Mouse (Mus musculus): ENCODE data around the gene Olfm3. TPM values are rescaled to one million over a fixed set of nuclear protein-coding genes. Genes with fewer than 3 reads are reported as not detected.

The Olfm3 gene
- polyA plus RNA-seq, 1 experiment from 2014 or later, result not detected

DNA sequence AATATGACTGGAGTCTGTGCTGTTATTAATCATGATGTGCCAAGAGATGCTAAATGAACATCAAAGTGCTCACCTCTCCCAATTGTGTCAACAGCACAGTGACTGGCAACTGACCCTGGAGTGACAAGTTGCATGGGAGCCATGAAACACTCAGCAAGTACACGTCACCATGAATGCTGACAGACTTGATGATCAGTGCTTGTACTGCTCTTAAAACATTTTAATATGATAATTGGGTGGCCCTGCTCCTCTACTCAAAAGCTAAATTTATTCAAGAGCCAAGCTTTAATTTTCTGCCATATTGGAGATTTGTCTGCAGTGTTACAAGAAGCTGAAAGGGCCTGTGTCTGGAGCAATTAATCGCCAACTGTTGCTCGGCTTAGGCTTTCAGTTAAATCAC, 184.4 kb downstream of the Olfm3 start:
- H3K9me3 ChIP-seq (ENCODE audit: control insufficient read depth, low read length), result no peaks in the 10 kb centered on the region
- H3K9ac ChIP-seq (ENCODE audit: low read length), result no peak overlapping the region
- H3K4me2 ChIP-seq (ENCODE audit: low read depth, severe bottlenecking), result no peak overlapping the region
- no peak overlapping the region for H3K4me3 ChIP-seq (ENCODE audit: low read depth, low read length)
- H3K36me3 ChIP-seq (ENCODE audit: control insufficient read depth, insufficient read depth, low read length), result no peaks in the 10 kb centered on the region
- no peak overlapping the region for H3K27ac ChIP-seq (replicated peaks; ENCODE audit: low read depth, low read length)
- DNase-seq (ENCODE audit: low spot score) (no peak), ATAC-seq (ENCODE audit: insufficient number of reproducible peaks, low FRiP score, low TSS enrichment, low read depth) (no peak)
- no peaks in the 10 kb centered on the region for H3K27me3 ChIP-seq (ENCODE audit: control insufficient read depth, insufficient read depth, low read length)
- 90% methylated on average over 3 of the region's 3 CpGs for WGBS
- H3K4me1 ChIP-seq (ENCODE audit: control insufficient read depth, insufficient read depth, low read length), result no peaks in the 10 kb centered on the region

- Histone ChIP-seq H3K9ac (ENCODE audit: low read length) (no peak overlapping the region), H3K36me3 (ENCODE audit: control insufficient read depth, insufficient read depth, low read length) (no peaks in the 10 kb centered on the region), H3K9me3 (ENCODE audit: control insufficient read depth, low read length) (no peaks in the 10 kb centered on the region), H3K27me3 (ENCODE audit: control insufficient read depth, insufficient read depth, low read length) (no peaks in the 10 kb centered on the region), H3K27ac (replicated peaks; ENCODE audit: low read depth, low read length) (no peak overlapping the region), H3K4me2 (ENCODE audit: low read depth, severe bottlenecking) (no peak overlapping the region), H3K4me1 (ENCODE audit: control insufficient read depth, insufficient read depth, low read length) (no peaks in the 10 kb centered on the region), H3K4me3 (ENCODE audit: low read depth, low read length) (no peak overlapping the region)
- DNase-seq (ENCODE audit: low spot score) (no peak), ATAC-seq (ENCODE audit: insufficient number of reproducible peaks, low FRiP score, low TSS enrichment, low read depth) (no peak)
- 53% methylated on average over 2 of the region's 2 CpGs for WGBS
These were observed 186.8 kb downstream of the Olfm3 start for GRCm38 (mm10) chr3:115090670-115091069.

DNA sequence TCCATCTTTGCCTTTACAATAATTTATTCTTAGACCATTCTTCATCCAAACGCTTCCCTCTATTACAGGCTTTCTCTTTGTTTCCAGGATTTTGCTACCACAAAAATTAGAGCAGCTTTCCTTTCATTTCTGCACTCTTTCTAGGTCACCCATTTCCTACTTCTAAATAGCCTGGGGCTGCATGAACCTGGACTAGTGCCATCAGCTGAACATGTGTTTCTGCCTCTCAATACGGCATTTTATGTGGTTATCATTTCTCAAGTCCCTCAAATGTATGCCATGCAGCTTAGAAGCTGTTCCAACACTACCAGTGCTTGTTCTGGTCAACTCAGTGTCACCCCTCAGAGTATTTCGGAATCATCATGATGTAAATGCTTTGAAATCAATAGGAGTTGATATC, 191.6 kb downstream of the Olfm3 start:
- DNase-seq (ENCODE audit: low spot score) (no peak), ATAC-seq (ENCODE audit: insufficient number of reproducible peaks, low FRiP score, low TSS enrichment, low read depth) (no peak)
- H3K4me3 ChIP-seq (ENCODE audit: low read depth, low read length), result no peak overlapping the region
- no peaks in the 10 kb centered on the region for H3K9me3 ChIP-seq (ENCODE audit: control insufficient read depth, low read length)
- no peak overlapping the region for H3K9ac ChIP-seq (ENCODE audit: low read length)
- H3K27me3 ChIP-seq (ENCODE audit: control insufficient read depth, insufficient read depth, low read length), result no peaks in the 10 kb centered on the region
- no peak overlapping the region for H3K4me2 ChIP-seq (ENCODE audit: low read depth, severe bottlenecking)
- H3K27ac ChIP-seq (replicated peaks; ENCODE audit: low read depth, low read length), result no peak overlapping the region
- H3K36me3 ChIP-seq (ENCODE audit: control insufficient read depth, insufficient read depth, low read length), result no peaks in the 10 kb centered on the region
- 78% methylated on average over 3 of the region's 3 CpGs for WGBS
- no peaks in the 10 kb centered on the region for H3K4me1 ChIP-seq (ENCODE audit: control insufficient read depth, insufficient read depth, low read length)

GRCm38 (mm10) chr3:115099590-115099989, 195.7 kb downstream of the Olfm3 start:
- WGBS, result 83% methylated on average over 1 of the region's 1 CpGs
- no peak overlapping the region for H3K27ac ChIP-seq (replicated peaks; ENCODE audit: low read depth, low read length)
- no peaks in the 10 kb centered on the region for H3K27me3 ChIP-seq (ENCODE audit: control insufficient read depth, insufficient read depth, low read length)
- no peak overlapping the region for H3K4me3 ChIP-seq (ENCODE audit: low read depth, low read length)
- H3K36me3 ChIP-seq (ENCODE audit: control insufficient read depth, insufficient read depth, low read length), result no peaks in the 10 kb centered on the region
- DNase-seq (ENCODE audit: low spot score) (no peak), ATAC-seq (ENCODE audit: insufficient number of reproducible peaks, low FRiP score, low TSS enrichment, low read depth) (no peak)
- H3K9me3 ChIP-seq (ENCODE audit: control insufficient read depth, low read length), result no peaks in the 10 kb centered on the region
- no peak overlapping the region for H3K4me2 ChIP-seq (ENCODE audit: low read depth, severe bottlenecking)
- H3K4me1 ChIP-seq (ENCODE audit: control insufficient read depth, insufficient read depth, low read length), result no peaks in the 10 kb centered on the region
- H3K9ac ChIP-seq (ENCODE audit: low read length), result no peak overlapping the region

DNA sequence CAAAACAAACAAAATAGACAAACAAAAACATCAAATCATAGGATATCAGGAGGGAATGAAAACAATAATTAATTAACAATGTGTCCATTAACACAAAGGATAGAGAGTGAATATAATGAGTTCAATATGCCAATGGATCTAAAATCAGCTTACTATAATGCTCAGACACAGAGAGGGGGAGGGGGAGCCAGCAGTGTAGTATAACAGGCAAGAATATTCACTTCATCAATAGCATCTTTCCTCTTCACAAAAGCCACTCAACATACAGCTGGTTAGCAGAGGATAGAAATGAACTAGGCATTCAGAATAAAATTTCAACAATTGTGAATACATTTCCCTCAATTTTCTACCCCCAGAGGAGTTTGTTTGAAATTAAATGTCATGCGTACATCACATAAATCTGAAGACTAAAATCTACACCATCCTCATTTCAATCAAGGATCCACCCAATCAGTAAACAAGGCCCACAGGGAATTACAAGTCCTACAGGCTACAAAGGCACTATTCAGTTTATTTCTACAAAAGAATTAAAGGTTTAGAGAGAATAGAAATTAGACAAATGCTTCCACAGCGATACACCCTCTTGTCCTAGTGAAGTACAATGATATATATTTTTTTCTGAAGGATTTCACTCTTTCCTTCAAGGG, 200.4 kb downstream of the Olfm3 start:
- H3K9me3 ChIP-seq (ENCODE audit: control insufficient read depth, low read length), result no peaks in the 10 kb centered on the region
- no peak overlapping the region for H3K4me3 ChIP-seq (ENCODE audit: low read depth, low read length)
- no peaks in the 10 kb centered on the region for H3K36me3 ChIP-seq (ENCODE audit: control insufficient read depth, insufficient read depth, low read length)
- WGBS, result 87% methylated on average over 2 of the region's 2 CpGs
- H3K4me2 ChIP-seq (ENCODE audit: low read depth, severe bottlenecking), result no peak overlapping the region
- H3K4me1 ChIP-seq (ENCODE audit: control insufficient read depth, insufficient read depth, low read length), result no peaks in the 10 kb centered on the region
- no peak overlapping the region for H3K9ac ChIP-seq (ENCODE audit: low read length)
- H3K27ac ChIP-seq (replicated peaks; ENCODE audit: low read depth, low read length), result no peak overlapping the region
- no peak for ATAC-seq (ENCODE audit: insufficient number of reproducible peaks, low FRiP score, low TSS enrichment, low read depth)
- no peak for DNase-seq (ENCODE audit: low spot score)
- no peaks in the 10 kb centered on the region for H3K27me3 ChIP-seq (ENCODE audit: control insufficient read depth, insufficient read depth, low read length)

DNA sequence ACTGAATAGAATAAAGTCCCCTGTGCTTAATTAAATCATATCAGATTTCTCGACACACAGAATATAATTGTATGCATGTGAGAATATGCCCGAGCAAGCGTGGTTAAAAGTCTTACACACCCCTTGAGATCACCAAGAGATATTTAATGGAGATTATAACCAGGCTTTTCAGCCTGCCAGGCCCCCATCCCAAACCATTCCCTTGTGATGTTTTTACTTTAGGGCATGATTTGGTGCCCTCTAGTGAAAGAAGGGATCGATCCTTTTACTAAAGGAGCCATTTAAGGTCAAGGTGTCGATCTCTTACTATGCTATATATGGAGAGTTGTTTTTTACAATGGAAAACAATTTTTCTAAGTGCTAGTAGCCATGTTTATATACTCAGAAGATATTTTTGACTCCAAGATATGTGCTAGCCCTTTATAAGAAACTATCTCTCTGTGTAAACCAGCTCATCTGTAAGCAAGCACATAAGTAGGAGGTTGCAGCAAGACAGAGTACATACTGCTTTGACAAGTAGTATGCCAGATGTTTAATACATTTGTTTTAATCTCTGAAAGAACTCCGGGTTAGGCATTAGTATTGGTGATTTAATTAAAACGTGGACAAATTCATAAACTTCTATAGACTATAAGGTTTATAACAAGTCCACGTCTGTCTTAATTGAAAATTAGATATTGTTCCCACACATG, 201.1 kb downstream of the Olfm3 start:
- H3K36me3 ChIP-seq (ENCODE audit: control insufficient read depth, insufficient read depth, low read length), result no peaks in the 10 kb centered on the region
- H3K4me2 ChIP-seq (ENCODE audit: low read depth, severe bottlenecking), result no peak overlapping the region
- no peaks in the 10 kb centered on the region for H3K9me3 ChIP-seq (ENCODE audit: control insufficient read depth, low read length)
- WGBS, result 45% methylated on average over 8 of the region's 8 CpGs
- H3K9ac ChIP-seq (ENCODE audit: low read length), result no peak overlapping the region
- ATAC-seq (ENCODE audit: insufficient number of reproducible peaks, low FRiP score, low TSS enrichment, low read depth), result no peak
- H3K4me1 ChIP-seq (ENCODE audit: control insufficient read depth, insufficient read depth, low read length), result no peaks in the 10 kb centered on the region
- no peak for DNase-seq (ENCODE audit: low spot score)
- no peak overlapping the region for H3K27ac ChIP-seq (replicated peaks; ENCODE audit: low read depth, low read length)
- H3K27me3 ChIP-seq (ENCODE audit: control insufficient read depth, insufficient read depth, low read length), result no peaks in the 10 kb centered on the region
- H3K4me3 ChIP-seq (ENCODE audit: low read depth, low read length), result no peak overlapping the region

- 62% methylated on average over 2 of the region's 2 CpGs for WGBS
- DNase-seq (ENCODE audit: low spot score) (no peak), ATAC-seq (ENCODE audit: insufficient number of reproducible peaks, low FRiP score, low TSS enrichment, low read depth) (no peak)
- Histone ChIP-seq H3K27me3 (ENCODE audit: control insufficient read depth, insufficient read depth, low read length) (no peaks in the 10 kb centered on the region), H3K4me1 (ENCODE audit: control insufficient read depth, insufficient read depth, low read length) (no peaks in the 10 kb centered on the region), H3K9ac (ENCODE audit: low read length) (no peak overlapping the region), H3K4me3 (ENCODE audit: low read depth, low read length) (no peak overlapping the region), H3K4me2 (ENCODE audit: low read depth, severe bottlenecking) (no peak overlapping the region), H3K27ac (replicated peaks; ENCODE audit: low read depth, low read length) (no peak overlapping the region), H3K36me3 (ENCODE audit: control insufficient read depth, insufficient read depth, low read length) (no peaks in the 10 kb centered on the region), H3K9me3 (ENCODE audit: control insufficient read depth, low read length) (no peaks in the 10 kb centered on the region)
These were observed 241.8 kb downstream of the Olfm3 start for GRCm38 (mm10) chr3:115145722-115146121.

DNA sequence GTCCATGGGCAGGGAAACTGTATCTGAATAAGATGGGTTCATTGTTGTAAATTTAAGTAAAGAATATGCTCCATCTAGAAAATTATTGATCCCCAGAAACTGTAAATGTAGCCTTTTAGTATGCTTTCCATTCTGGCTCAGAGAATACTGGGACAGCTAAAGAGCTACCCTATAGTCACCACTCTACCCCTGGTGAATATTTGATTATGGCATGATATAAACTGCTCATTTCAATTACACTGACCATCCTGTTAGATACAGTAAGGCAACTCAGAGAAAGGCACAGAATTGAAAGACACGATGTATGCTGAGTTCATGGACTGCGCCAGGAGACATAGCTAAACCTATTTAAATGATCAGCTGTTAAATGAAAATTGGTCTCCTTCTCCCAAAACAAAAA, 242.4 kb downstream of the Olfm3 start:
- 89% methylated on average over 2 of the region's 2 CpGs for WGBS
- H3K4me2 ChIP-seq (ENCODE audit: low read depth, severe bottlenecking), result no peak overlapping the region
- H3K4me1 ChIP-seq (ENCODE audit: control insufficient read depth, insufficient read depth, low read length), result no peaks in the 10 kb centered on the region
- no peak overlapping the region for H3K4me3 ChIP-seq (ENCODE audit: low read depth, low read length)
- no peaks in the 10 kb centered on the region for H3K36me3 ChIP-seq (ENCODE audit: control insufficient read depth, insufficient read depth, low read length)
- H3K9ac ChIP-seq (ENCODE audit: low read length), result no peak overlapping the region
- H3K9me3 ChIP-seq (ENCODE audit: control insufficient read depth, low read length), result no peaks in the 10 kb centered on the region
- ATAC-seq (ENCODE audit: insufficient number of reproducible peaks, low FRiP score, low TSS enrichment, low read depth) (no peak), DNase-seq (ENCODE audit: low spot score) (no peak)
- no peaks in the 10 kb centered on the region for H3K27me3 ChIP-seq (ENCODE audit: control insufficient read depth, insufficient read depth, low read length)
- H3K27ac ChIP-seq (replicated peaks; ENCODE audit: low read depth, low read length), result no peak overlapping the region

Data from limb, embryonic 11.5 days (tissue).